ENCODE assay signal across 12 mouse cellular contexts in genomic region chr10:111318021-111318420, GRCm38 (mm10). TPM values are rescaled to one million over a fixed set of nuclear protein-coding genes. Genes with fewer than 3 reads are reported as not detected.
A peak's percentile ranks its signal among the peaks of the same experiment; 100 is the strongest.
DNase-seq lines count a peak whose midpoint lies in the region; ATAC-seq lines count a peak whose summit lies in the region.
"Had no signal": no experiment of that assay in that cellular context is flagged by ENCODE, and none has a peak within 500 bp of the region (broad histone marks: within the 10 kb centered on the region; RNA-seq: fewer than 3 reads in every experiment).

No protein-coding gene starts in this region.

- H3K27me3 ChIP-seq in hindbrain, embryonic 15.5 days = no peaks in the 10 kb centered on the region
- H3K27me3 ChIP-seq in hindbrain, embryonic 12.5 days = no peaks in the 10 kb centered on the region
- H3K27me3 ChIP-seq in liver, embryonic 12.5 days (replicated peaks) = peaks cover 6% of the 10 kb centered on the region; the same call in 1 of the 2 replicates
- H3K27me3 ChIP-seq: limb, embryonic 15.5 days had no signal

- 0 out of 2 replicates have a peak, but pooled peaks have one; percentile 54 for ATAC-seq in hindbrain, embryonic 15.5 days (ENCODE audit: low FRiP score, low read depth)
- ATAC-seq in hindbrain, embryonic 12.5 days (ENCODE audit: low FRiP score) = no peak
- ATAC-seq in liver, embryonic 12.5 days = no peak

- 69% methylated on average over 3 of the region's 3 CpGs for WGBS in hindbrain, embryonic 15.5 days
- WGBS in hindbrain, embryonic 12.5 days = 73% methylated on average over 3 of the region's 3 CpGs
- 63% methylated on average over 3 of the region's 3 CpGs for WGBS in liver, embryonic 12.5 days (ENCODE audit: insufficient replicate concordance)

- no peaks in the 10 kb centered on the region for H3K4me1 ChIP-seq in hindbrain, embryonic 15.5 days (replicated peaks)
- no peaks in the 10 kb centered on the region for H3K4me1 ChIP-seq in hindbrain, embryonic 12.5 days
- no peaks in the 10 kb centered on the region for H3K4me1 ChIP-seq in liver, embryonic 12.5 days

- DNase-seq in retina, adult 2 months (ENCODE audit: low read depth, low spot score) = peak; percentile 33
- DNase-seq in retina, embryonic 14.5 days (ENCODE audit: low spot score) = no peak
- DNase-seq in left cerebral cortex, adult 9 months (ENCODE audit: low spot score in 2 of 2) = peak; percentile 77 to 85
- DNase-seq in adrenal gland, adult 18-20 months (ENCODE audit: low spot score in 2 of 2) = no peak
- DNase-seq: gastrocnemius, postnatal 14 days; lung, postnatal 14 days; thymus, adult 18-20 months had no signal

- H3K4me2 ChIP-seq in hindbrain, embryonic 15.5 days = no peak overlapping the region
- no peak overlapping the region for H3K4me2 ChIP-seq in hindbrain, embryonic 12.5 days (replicated peaks)
- no peak overlapping the region for H3K4me2 ChIP-seq in liver, embryonic 12.5 days
- H3K4me2 ChIP-seq: limb, embryonic 15.5 days had no signal

- no peaks in the 10 kb centered on the region for H3K36me3 ChIP-seq in hindbrain, embryonic 15.5 days
- no peaks in the 10 kb centered on the region for H3K36me3 ChIP-seq in hindbrain, embryonic 12.5 days
- no peaks in the 10 kb centered on the region for H3K36me3 ChIP-seq in liver, embryonic 12.5 days
- H3K36me3 ChIP-seq: limb, embryonic 15.5 days had no signal

- no peak overlapping the region for H3K27ac ChIP-seq in hindbrain, embryonic 15.5 days (replicated peaks)
- no peak overlapping the region for H3K27ac ChIP-seq in hindbrain, embryonic 12.5 days
- H3K27ac ChIP-seq in liver, embryonic 12.5 days = no peak overlapping the region
- H3K27ac ChIP-seq: kidney, postnatal 0 days; limb, embryonic 15.5 days had no signal

- no peak overlapping the region for H3K4me3 ChIP-seq in hindbrain, embryonic 15.5 days
- no peak overlapping the region for H3K4me3 ChIP-seq in hindbrain, embryonic 12.5 days
- no peak overlapping the region for H3K4me3 ChIP-seq in liver, embryonic 12.5 days
- H3K4me3 ChIP-seq: limb, embryonic 15.5 days had no signal

- no peak overlapping the region for H3K9ac ChIP-seq in hindbrain, embryonic 15.5 days
- no peak overlapping the region for H3K9ac ChIP-seq in hindbrain, embryonic 12.5 days
- no peak overlapping the region for H3K9ac ChIP-seq in liver, embryonic 12.5 days
- H3K9ac ChIP-seq: limb, embryonic 15.5 days had no signal

- no peaks in the 10 kb centered on the region for H3K9me3 ChIP-seq in hindbrain, embryonic 15.5 days
- no peaks in the 10 kb centered on the region for H3K9me3 ChIP-seq in hindbrain, embryonic 12.5 days (replicated peaks)
- no peaks in the 10 kb centered on the region for H3K9me3 ChIP-seq in liver, embryonic 12.5 days (replicated peaks)
- H3K9me3 ChIP-seq: limb, embryonic 15.5 days had no signal

RNA-seq across cellular contexts. Expression of gene Bbs10, which starts 19.5 kb away (rescaled TPM):
- 4.5 and 5.1 TPM in 2 replicates for polyA plus RNA-seq in hindbrain, embryonic 15.5 days (2015; fragmentation: Nextera tagmentation; extraction: Ambion mirVana)
- 6.5 and 6.7 TPM in 2 replicates for polyA plus RNA-seq in hindbrain, embryonic 12.5 days (2016; fragmentation: Nextera tagmentation; extraction: Ambion mirVana)
- total RNA-seq in adrenal gland, adult 18-20 months (2021) = 1 to 10 TPM; 3.8 to 4.4 TPM
- 1.8 and 2.0 TPM in 2 replicates for polyA plus RNA-seq in liver, embryonic 12.5 days (2016; fragmentation: Nextera tagmentation; extraction: Ambion mirVana)

Comparison
In these comparisons a context has a peak if more than half of its experiments do, and no peak if none do; other contexts are left out.
1. DNase-seq: peak in retina, adult 2 months (single experiment) and left cerebral cortex, adult 9 months (2 of 2); none in retina, embryonic 14.5 days (single experiment) and adrenal gland, adult 18-20 months (0 of 2).